Mouse (Mus musculus) inflammation-experienced regulatory T-cells, adult 16 weeks (primary cell): Measurements from ENCODE around the gene Slc13a1. TPM values are rescaled to one million over a fixed set of nuclear protein-coding genes. Genes with fewer than 3 reads are reported as not detected.

ENCODE experiments used
- polyA plus RNA-seq: library from polyadenylated mRNA; unstranded; fragments of 100-300 nt; shearing (Covaris generic); gene quantifications from one replicate; pipeline ENCODE4 v1.2.1, GENCODE M21; 2017

The Slc13a1 gene
- not detected for polyA plus RNA-seq

DNA sequence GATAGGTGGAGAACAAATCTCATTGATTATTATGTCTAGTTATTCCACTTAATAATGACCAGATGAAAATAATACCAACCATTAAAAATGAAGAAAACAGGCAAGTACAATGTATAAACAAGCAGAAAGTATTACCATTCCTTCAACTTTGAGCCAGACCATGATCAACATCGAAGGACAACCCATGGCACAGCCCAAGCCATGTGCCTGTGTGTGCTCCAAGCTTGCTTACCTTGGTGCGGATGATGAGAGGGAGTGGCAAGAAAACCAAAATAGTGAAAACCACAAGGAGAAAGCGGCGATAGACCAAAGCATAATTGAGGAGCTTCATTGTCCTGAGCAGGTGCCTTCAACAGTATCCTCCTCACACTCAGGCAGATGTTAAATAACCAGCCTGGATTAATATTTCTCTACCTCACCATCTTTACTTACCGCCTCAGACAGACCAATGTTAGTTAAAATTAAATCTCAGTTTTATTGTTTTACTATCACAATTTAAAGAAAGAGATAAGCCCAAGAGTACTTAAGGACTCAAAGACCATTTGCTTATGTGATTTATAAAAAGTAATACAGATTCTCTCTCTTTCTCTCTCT is at the start of gene Slc13a1:
TSS of gene Slc13a1 (minus strand) at position 359 of the 594 bp plus-strand sequence.

Other genes with a start within 250 kb of the Slc13a1 start
- gene Tas2r118, start 198.0 kb downstream of the Slc13a1 start, polyA plus RNA-seq, result not detected